Comparison of ENCODE assay signal across 8 mouse cellular contexts in genomic region chr15:78877810-78878390, GRCm38 (mm10). TPM values are rescaled to one million over a fixed set of nuclear protein-coding genes. Genes with fewer than 3 reads are reported as not detected.
A peak's percentile ranks its signal among the peaks of the same experiment; 100 is the strongest.
DNase-seq lines count a peak whose midpoint lies in the region; ATAC-seq and TF ChIP-seq lines count a peak whose summit lies in the region.

No protein-coding gene starts in this region.

- TF ChIP-seq POLR2A in cortical plate, adult 2 months (IDR thresholded peaks at IDR 0.05; ENCODE audit: extremely low read depth, insufficient read depth, low read length): no peak

- intact Hi-C loops in left cerebral cortex, adult 2 months (cut with DNase I): no loop called here
- intact Hi-C loops in left cerebral cortex, postnatal 4 days (cut with DNase I): no loop called here

- no peak; the same call in 1 of the 2 replicates for ATAC-seq in hindbrain, embryonic 12.5 days (ENCODE audit: low FRiP score)
- no peak; the same call in 1 of the 2 replicates for ATAC-seq in liver, embryonic 15.5 days (ENCODE audit: insufficient read depth)

- peaks cover 1% of the 10 kb centered on the region; the same call in 1 of the 2 replicates for H3K4me1 ChIP-seq in cortical plate, adult 2 months (ENCODE audit: control insufficient read depth, insufficient read depth, low read length)
- H3K4me1 ChIP-seq in hindbrain, embryonic 12.5 days: peaks cover 29% of the 10 kb centered on the region
- peaks cover 51% of the 10 kb centered on the region for H3K4me1 ChIP-seq in liver, embryonic 15.5 days (replicated peaks)

- no peaks in the 10 kb centered on the region for H3K9me3 ChIP-seq in hindbrain, embryonic 12.5 days (replicated peaks)
- no peaks in the 10 kb centered on the region for H3K9me3 ChIP-seq in liver, embryonic 15.5 days (replicated peaks)

- H3K4me3 ChIP-seq in left cerebral cortex, adult 2 months: peak overlapping the region; percentile 78
- H3K4me3 ChIP-seq in cortical plate, adult 2 months (ENCODE audit: insufficient read depth, low read length): peak overlapping the region; percentile 45
- peak overlapping the region; percentile 76 for H3K4me3 ChIP-seq in hindbrain, embryonic 12.5 days
- peak overlapping the region; percentile 92 for H3K4me3 ChIP-seq in liver, embryonic 15.5 days (replicated peaks)

- under 1% methylated on average over 16 of the region's 17 CpGs for WGBS in hindbrain, embryonic 12.5 days
- under 1% methylated on average over 17 of the region's 17 CpGs for WGBS in liver, embryonic 15.5 days (ENCODE audit: insufficient replicate concordance)

- no peaks in the 10 kb centered on the region for H3K27me3 ChIP-seq in hindbrain, embryonic 12.5 days
- no peaks in the 10 kb centered on the region for H3K27me3 ChIP-seq in liver, embryonic 15.5 days

- H3K27ac ChIP-seq in left cerebral cortex, adult 2 months: peak overlapping the region; percentile 98
- peak overlapping the region; percentile 48; the same call in 1 of the 2 replicates for H3K27ac ChIP-seq in cortical plate, adult 2 months (ENCODE audit: insufficient read depth, low read length)
- peak overlapping the region; percentile 98 for H3K27ac ChIP-seq in hindbrain, embryonic 12.5 days
- peak overlapping the region; percentile 96 for H3K27ac ChIP-seq in liver, embryonic 15.5 days (replicated peaks)

- peak overlapping the region; percentile 90 for H3K4me2 ChIP-seq in hindbrain, embryonic 12.5 days (replicated peaks)
- peak overlapping the region; percentile 86 for H3K4me2 ChIP-seq in liver, embryonic 15.5 days

- no peak for DNase-seq in left cerebral cortex, adult 2 months (ENCODE audit: extremely low spot score in 1 of 2, low spot score in 2 of 2)
- DNase-seq in left cerebral cortex, postnatal 4 days: no peak
- DNase-seq in retina, embryonic 14.5 days (ENCODE audit: low spot score): no peak
- no peak for DNase-seq in c-Kit-positive CD71-positive TER-119-positive erythroid progenitor cells, embryonic 14.5 days (ENCODE audit: low spot score)
- DNase-seq in thymus, postnatal 4 days: no peak

- TF ChIP-seq CTCF in left cerebral cortex, adult 2 months (IDR thresholded peaks at IDR 0.05): no peak
- TF ChIP-seq CTCF in cortical plate, adult 2 months (IDR thresholded peaks at IDR 0.05; ENCODE audit: extremely low read depth, insufficient read depth, low read length): no peak

- peak overlapping the region; percentile 79 for H3K9ac ChIP-seq in hindbrain, embryonic 12.5 days
- peak overlapping the region; percentile 82 for H3K9ac ChIP-seq in liver, embryonic 15.5 days

- peaks cover 28% of the 10 kb centered on the region for H3K36me3 ChIP-seq in hindbrain, embryonic 12.5 days
- H3K36me3 ChIP-seq in liver, embryonic 15.5 days (replicated peaks): peaks cover 26% of the 10 kb centered on the region

RNA-seq across cellular contexts. Expression of gene Gga1, which starts 0.9 kb away (rescaled TPM):
- total RNA-seq in left cerebral cortex, adult 2 months (2021): 10 to 100 TPM; 64.8 to 68.2 TPM
- total RNA-seq in left cerebral cortex, postnatal 4 days (2021): 10 to 100 TPM; 59.3 to 65.6 TPM
- polyA plus RNA-seq in cortical plate, adult 2 months (2012; rRNA removed): 72.6 and 73.0 TPM in 2 replicates
- 54.3 and 58.7 TPM in 2 replicates for polyA plus RNA-seq in hindbrain, embryonic 12.5 days (2016; fragmentation: Nextera tagmentation; extraction: Ambion mirVana)
- 21.4 and 23.6 TPM in 2 replicates for polyA plus RNA-seq in liver, embryonic 15.5 days (2015; fragmentation: Nextera tagmentation; extraction: Ambion mirVana)

RNA-seq across cellular contexts. Expression of gene Gm49510, which starts 21.6 kb away (rescaled TPM):
- not detected for total RNA-seq in left cerebral cortex, adult 2 months (2021)
- not detected for total RNA-seq in left cerebral cortex, postnatal 4 days (2021)
- polyA plus RNA-seq in cortical plate, adult 2 months (2012; rRNA removed): 0.08 and 0.09 TPM in 2 replicates
- polyA plus RNA-seq in hindbrain, embryonic 12.5 days (2016; fragmentation: Nextera tagmentation; extraction: Ambion mirVana): 0.22 and 0.61 TPM in 2 replicates
- 0.08 and 0.26 TPM in 2 replicates for polyA plus RNA-seq in liver, embryonic 15.5 days (2015; fragmentation: Nextera tagmentation; extraction: Ambion mirVana)

RNA-seq across cellular contexts. Expression of gene Sh3bp1, which starts 21.7 kb away (rescaled TPM):
- 10 to 100 TPM; 35.0 to 37.7 TPM for total RNA-seq in left cerebral cortex, adult 2 months (2021)
- total RNA-seq in left cerebral cortex, postnatal 4 days (2021): 1 to 10 TPM; 5.4 to 6.0 TPM
- polyA plus RNA-seq in cortical plate, adult 2 months (2012; rRNA removed): 39.5 and 42.2 TPM in 2 replicates
- polyA plus RNA-seq in hindbrain, embryonic 12.5 days (2016; fragmentation: Nextera tagmentation; extraction: Ambion mirVana): 15.5 and 17.4 TPM in 2 replicates
- 14.4 and 15.3 TPM in 2 replicates for polyA plus RNA-seq in liver, embryonic 15.5 days (2015; fragmentation: Nextera tagmentation; extraction: Ambion mirVana)

RNA-seq across cellular contexts. Expression of gene Lgals2, which starts 22.6 kb away (rescaled TPM):
- not detected for total RNA-seq in left cerebral cortex, adult 2 months (2021)
- not detected for total RNA-seq in left cerebral cortex, postnatal 4 days (2021)
- 0.34 and 0.35 TPM in 2 replicates for polyA plus RNA-seq in cortical plate, adult 2 months (2012; rRNA removed)
- not detected in 2 replicates for polyA plus RNA-seq in hindbrain, embryonic 12.5 days (2016; fragmentation: Nextera tagmentation; extraction: Ambion mirVana)
- 7.7 and 9.5 TPM in 2 replicates for polyA plus RNA-seq in liver, embryonic 15.5 days (2015; fragmentation: Nextera tagmentation; extraction: Ambion mirVana)

RNA-seq across cellular contexts. Expression of gene Cdc42ep1, which starts 35.5 kb away (rescaled TPM):
- 10 to 100 TPM; 10.6 to 13.1 TPM for total RNA-seq in left cerebral cortex, adult 2 months (2021)
- total RNA-seq in left cerebral cortex, postnatal 4 days (2021): 1 to 10 TPM; 8.3 to 9.1 TPM
- polyA plus RNA-seq in cortical plate, adult 2 months (2012; rRNA removed): 23.3 and 28.1 TPM in 2 replicates
- polyA plus RNA-seq in hindbrain, embryonic 12.5 days (2016; fragmentation: Nextera tagmentation; extraction: Ambion mirVana): 15.1 and 15.6 TPM in 2 replicates
- 13.0 and 15.2 TPM in 2 replicates for polyA plus RNA-seq in liver, embryonic 15.5 days (2015; fragmentation: Nextera tagmentation; extraction: Ambion mirVana)

Comparison
In these comparisons a context has a peak if more than half of its experiments do, and no peak if none do; other contexts are left out.
1. H3K27ac ChIP-seq: peak in every context shown above with its lines; median percentile 98 in left cerebral cortex, adult 2 months; 98 in hindbrain, embryonic 12.5 days; 96 in liver, embryonic 15.5 days; 48 in cortical plate, adult 2 months.